Mouse (Mus musculus) left cerebral cortex, postnatal 25 days (tissue): ENCODE measurements at regions not wholly inside any gene's neighbourhood (a gene's known extent, or its start where the extent isn't known, plus 50 kb on each side); places are given as distances from the start of the nearest gene placed in this dataset.

Experiments used
- DNase-seq, 2 experiments: peaks; one replicate each; pipeline ENCODE4 v3.0.0; 2022; ENCODE audit warnings: low spot score in 2 of 2, mixed read lengths in 1 of 2
- intact Hi-C: fragments of 180-260 bp; cut with DNase I; formaldehyde crosslinking; loops from one replicate; pipeline ENCODE4 v1.15.1; 2025

DNA sequence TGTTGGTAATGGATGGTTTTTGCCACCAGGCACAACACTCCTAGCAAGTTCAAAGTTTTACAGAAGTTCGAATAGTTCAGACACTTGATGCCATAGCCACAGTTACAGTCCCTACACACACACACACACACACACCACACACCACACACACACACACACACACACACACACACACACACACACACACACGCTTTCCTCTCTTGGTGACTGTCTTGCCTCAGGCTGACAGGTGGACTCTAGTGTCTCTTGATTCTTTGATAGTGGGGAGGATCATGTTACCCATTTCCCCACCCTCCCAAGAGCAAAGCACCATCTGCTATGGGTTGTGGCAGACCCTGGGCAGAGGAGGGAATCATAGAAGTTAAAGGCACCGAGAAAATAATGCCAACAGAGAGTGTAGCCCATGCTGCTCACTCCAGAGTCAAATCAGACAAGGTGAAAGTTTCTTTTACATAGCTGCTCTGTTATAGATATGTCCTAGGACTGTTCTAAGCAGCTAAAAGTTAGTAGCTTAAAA lies 75.9 kb downstream of the Klhl25 start:
- DNase-seq, result no peak
- intact Hi-C loops, result no loop called here

DNA sequence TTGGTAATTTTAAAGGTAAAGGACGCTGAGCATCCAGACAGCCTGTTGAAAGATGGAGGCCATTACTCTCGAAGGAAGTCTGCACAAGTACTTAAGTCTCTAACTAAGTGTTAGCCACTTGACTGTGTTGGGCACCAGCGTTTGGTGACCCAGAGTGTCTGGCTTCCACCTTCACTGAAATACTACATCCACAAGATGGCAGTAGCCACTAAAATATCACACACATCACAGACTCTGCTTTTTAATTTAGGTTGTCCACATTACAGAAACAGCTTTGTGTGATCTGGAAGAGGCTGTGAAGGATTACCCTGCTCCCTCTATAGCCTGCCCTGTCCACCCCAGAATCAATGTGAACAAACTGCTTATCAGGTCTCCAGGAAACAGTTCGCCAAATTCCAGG lies 79.4 kb downstream of the Klhl25 start:
- intact Hi-C loops, result loop anchor here (5.0 kb wide), 4 partner anchors 360 to 1015 kb away; no protein-coding TSS in a partner anchor
- peak; percentile 35 to 78 for DNase-seq

DNA sequence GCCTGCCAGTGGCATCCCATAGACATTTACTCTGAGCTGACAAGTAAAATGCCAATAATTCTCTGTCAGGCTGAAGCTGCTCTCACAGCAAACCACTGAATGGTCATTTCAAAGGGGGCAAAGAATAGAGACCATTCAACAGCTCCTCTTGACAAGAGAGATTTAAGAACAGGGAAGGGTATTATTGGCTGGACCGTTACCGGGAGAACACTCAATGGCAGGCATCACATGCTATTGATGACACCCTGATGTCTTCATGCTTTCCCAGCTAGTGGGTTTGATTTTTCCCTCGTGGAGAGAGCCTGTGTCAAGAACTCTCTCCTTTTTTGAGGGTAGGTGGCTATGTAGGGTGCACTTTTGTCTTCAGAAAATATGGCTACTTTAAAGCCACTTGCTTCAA lies 95.7 kb downstream of the Klhl25 start:
- intact Hi-C loops, result no loop called here
- no peak for DNase-seq

DNA sequence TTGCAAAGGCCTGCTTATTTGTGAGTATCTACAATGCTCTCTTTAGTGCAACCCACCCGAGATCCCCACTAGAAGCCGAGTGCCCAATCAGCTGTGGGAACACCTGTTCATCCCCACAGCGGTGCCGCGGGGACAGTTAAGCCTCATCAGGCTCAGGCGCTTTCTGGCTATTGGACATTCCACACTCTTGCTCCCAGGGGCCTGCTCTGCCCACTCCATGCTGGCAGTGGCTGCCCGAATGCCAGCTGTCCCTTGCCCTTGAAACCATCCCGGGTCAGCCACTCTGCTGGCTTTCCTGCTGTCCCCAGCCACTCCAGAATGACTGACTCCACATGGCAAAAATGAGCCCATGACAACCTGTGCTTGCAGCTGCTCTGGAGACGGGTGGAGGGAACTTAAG lies 107.6 kb downstream of the Klhl25 start:
- intact Hi-C loops, result no loop called here

DNA sequence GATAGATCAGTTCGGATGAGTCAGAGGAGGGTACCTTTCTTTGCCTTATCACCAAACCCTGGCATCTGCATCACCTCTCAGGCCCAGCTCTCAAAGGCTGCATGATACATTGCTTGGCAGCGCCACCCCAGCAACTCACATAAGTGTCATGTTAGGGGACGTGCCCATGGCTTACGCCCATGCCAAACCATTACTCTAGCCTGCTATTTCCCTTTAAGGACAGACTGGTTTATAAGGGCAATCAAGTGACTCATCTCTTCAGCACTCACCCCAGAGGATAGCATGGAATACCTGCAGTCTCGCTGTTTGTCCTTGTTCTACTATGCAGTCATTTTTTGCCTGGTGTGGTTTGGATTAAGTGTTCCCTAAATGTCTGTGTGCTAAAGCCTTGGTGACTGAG lies 109.3 kb downstream of the Klhl25 start:
- DNase-seq, result no peak
- intact Hi-C loops, result no loop called here

More for the DNA sequence above, 107.6 kb downstream of the Klhl25 start:
- no peak for DNase-seq

DNA sequence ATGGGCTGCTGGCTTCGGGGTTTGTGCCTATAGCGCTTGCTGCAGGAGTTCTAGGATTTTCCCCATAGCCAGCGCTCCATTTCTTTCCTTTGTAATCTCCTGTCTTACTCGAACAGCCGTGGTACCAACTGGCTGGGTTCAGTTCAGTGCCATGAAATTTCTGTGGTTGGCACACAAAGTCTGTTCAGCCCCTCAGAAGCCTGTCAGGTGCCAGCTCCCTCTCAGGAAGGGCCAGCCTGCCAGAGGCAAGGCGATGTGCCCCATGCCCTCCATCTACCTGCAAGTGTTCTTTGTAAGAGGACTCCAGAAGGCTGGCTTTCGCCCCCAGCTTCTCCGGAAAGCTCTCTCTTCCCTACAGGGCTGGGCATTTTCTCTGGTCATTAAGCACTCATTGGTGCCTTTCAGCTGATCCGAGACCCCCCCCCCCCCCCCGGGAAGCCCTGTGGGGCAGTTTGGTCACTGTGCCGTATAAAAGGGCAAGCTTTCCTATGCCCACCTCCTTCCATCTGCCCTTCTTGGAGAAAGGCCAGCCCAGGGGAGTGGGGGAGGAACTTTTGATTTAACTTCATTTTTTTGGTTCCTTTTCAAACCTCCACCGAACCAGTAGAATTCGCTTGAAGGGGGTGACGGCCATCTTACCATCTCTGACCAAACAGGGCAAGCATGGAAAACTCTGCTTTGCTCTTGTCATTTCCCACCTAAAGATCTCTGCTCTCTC lies 112.0 kb downstream of the Klhl25 start:
- intact Hi-C loops, result no loop called here
- no peak for DNase-seq

DNA sequence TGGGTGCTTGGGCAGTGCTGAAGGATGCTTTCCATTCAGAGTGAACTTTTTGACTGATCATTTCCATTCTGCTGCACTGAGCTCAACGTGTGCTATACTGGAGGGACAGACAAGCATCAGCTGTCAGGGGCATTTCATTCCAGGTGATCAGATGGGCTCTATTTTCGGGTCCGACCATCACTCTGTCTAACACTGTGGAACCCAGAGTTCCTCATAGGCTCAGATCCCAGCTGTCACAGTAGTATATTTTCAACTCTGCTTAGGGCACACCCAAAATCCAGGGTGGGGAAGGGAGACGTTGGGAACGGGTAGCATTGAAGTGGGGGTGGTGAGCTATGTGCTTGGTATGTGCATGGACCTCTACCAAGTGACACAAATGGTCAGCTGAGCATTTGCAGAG lies 120.1 kb downstream of the Klhl25 start:
- no peak for DNase-seq
- intact Hi-C loops, result no loop called here

DNA sequence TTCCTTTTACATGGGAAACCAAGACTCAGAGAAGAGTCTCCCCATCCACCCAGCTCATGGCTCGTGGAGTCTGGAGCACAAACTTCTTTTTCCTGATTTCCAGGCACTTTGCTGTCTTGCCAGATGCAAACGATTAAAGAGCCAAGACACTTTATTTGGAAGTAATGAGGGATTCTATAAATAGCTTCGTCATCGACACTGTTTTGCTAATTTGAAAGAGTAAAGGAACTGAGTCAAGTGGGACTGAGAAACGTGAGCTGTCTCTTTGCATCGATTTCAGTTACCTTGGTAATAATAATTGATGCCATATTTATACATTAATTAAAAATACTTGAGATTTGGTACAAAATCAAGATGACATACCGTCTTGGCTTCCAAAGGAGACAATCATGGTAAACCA lies 122.8 kb downstream of the Klhl25 start:
- no peak for DNase-seq
- intact Hi-C loops, result no loop called here

DNA sequence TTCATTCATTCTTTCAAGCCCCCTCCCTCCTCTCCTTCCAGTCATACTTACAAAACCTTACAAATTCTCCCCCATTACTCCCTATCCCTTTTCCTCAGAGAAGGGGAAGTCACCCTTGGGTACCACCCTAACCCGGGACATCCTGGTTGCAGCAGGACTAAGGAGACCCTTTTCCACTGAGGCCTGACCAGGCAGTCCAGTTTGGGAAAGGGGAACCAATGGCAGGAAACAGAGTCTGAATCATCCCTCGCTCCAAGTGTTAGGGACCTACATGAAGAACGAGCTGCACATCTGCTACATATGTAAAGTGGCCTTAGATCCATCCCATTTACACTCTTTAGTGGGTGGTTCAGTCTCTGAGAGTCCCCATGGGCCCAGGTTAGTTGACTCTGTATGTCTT lies 123.6 kb downstream of the Klhl25 start:
- intact Hi-C loops, result no loop called here
- no peak for DNase-seq

DNA sequence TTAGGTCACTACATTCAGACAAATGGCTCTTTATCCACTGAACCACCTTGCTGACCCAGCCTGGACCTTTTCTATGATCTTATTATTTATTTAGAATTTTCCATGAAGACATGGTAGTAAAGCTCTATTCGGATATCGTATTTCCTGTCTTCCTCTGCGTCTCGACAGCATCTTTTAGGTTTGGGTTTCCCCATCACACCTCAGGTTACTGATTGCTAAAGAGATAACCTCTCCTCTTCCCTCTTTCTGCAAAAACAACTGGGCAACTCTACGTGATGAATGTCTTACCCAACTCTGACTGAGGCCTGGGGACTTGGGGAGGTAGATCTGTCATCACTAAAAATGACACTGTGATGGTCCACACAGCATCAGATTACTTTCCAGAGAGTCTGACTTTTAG lies 133.4 kb downstream of the Klhl25 start:
- intact Hi-C loops, result no loop called here
- DNase-seq, result no peak

DNA sequence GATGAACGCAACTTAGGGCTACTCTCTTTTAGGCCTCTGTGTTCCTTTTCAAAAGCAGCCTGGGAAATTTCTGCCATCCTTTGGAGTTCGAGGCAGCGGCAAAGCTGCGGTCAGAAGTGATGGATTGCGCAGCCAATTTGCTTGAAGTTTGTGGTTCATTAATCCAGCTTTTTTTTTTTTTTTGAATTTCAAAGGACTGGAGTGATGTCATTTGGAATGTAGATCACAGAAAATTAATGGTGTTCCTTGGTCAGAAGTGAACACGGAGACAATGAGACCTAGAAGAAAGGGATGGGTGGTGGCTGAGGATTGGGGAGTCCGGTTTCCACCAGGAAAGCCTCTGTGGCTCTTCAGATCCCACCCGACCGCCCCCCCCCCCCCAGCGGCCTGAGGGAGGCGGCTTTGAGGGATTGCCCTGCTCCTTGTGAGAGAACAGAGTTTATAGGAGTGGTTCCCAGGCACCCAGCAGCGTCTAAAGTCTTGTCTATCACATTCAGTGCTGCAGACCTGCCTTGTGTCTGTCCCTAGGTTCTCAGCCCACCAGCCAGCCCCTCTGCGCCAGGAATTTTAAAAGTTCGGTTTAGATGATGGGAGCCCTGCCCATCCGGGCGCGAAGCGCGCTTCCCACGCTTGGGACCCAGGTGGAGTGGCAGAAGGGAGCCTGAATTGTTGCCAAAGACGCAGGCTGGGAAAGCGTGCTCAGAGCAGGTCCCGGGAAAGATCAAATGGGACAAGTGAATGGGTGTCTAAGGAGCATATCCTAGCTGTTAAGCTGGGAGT lies 135.1 kb downstream of the Klhl25 start:
- intact Hi-C loops, result no loop called here
- DNase-seq, result peak; percentile 16 to 23

DNA sequence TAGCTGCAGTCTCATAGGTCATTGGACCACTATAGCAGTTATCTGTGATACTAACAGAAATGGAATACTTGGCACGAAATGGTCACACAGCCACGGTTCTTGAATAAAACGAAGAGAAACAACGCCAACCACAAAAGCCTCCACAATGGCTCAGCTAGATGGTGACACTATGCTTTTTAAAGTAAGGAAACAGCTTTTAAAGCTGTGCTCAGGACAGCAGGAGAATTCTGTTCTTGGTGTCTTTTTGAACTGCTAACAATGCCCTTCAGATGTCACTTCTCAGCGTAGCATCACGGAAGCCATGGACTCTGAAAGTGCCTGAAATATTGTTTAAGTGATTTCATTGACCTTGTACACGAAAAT lies 135.7 kb downstream of the Klhl25 start:
- no peak for DNase-seq
- intact Hi-C loops, result no loop called here

DNA sequence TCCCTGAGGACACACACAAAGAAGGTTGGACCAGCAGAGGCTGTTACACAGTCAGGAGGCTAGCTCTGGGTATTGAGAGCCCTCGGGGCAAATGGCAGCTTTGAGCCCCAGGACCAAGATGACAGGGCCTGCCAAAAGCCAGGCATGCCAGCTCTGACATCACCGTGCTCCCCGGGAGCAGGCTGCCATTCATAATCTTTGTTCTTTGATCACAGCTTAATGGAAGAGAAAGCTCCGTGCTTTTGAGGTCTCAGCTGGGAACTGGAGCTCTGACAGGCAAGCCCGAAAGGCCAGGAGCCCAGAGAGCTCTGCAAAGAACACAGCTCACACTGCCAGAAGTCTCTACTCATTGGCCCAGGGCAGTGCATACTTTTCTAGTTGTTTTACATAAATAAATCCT lies 150.7 kb downstream of the Klhl25 start:
- DNase-seq, result peak in 1 of 2 experiments; percentile 30
- intact Hi-C loops, result no loop called here

DNA sequence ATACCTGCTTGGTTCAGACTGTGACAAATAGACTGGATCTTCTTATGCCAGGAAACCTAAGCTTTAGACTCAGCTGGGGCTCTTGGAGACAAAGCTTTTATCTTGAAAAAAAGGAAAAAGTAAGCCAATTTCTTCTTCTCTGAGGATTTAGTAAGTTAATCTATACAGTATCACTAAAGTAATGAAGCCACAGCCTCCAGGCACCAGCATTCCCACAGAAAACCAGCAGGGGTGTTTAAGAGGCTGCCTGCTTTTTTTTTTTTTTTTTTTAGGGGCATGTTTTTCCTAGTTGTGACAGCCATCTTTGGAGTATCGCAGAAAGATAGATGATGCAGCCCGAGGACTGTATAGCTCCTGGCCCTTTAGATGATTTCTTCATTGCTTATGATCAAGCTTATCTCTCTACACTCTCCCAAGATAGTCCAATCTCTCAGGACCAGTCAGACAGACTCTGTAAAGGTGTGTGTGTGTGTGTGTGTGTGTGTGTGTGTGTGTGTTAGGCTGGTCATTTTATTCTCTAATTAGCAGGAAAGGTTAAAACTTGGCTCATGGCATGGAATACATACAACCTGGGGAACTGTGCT lies 151.3 kb downstream of the Klhl25 start:
- intact Hi-C loops, result no loop called here
- DNase-seq, result no peak

DNA sequence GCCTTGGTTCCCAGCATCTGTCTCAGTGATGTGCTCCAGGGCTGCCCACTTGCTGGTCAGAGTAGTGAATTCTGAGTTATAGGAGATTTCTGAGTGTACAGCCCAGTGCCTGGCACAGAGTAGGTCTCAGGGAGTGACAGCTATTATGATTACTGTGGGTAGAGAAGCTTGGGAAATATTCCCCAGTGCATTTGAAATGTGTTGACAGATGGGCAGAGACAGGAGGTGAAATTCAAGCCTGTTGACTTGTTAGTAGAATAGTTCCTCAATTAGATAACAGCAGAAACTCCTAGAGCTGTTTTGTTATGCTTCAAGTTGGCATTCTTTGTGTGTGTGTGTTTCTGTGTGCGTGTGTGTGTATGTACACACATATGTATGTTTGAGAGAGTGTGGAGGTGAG lies 152.9 kb downstream of the Klhl25 start:
- intact Hi-C loops, result no loop called here
- DNase-seq, result no peak

DNA sequence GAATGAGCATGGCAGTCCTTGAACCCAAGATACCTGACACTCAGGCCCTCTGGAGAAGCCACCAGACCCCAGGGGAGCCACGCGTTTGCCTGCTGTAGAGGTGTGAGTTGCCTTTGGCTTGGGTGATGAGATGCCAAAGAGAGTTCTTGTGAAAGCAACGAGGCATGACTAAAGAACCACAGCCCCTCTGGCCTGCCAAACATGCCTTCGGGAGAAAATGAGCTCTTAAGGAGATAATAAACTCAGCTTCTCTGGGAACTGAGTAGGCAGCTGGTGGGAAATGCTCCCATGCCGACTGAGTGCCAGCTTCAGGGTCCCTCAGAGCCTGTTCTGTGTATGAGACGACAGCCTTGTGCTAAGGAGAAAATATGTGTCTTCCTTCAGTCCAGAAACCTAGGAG lies 160.1 kb downstream of the Klhl25 start:
- DNase-seq, result no peak

DNA sequence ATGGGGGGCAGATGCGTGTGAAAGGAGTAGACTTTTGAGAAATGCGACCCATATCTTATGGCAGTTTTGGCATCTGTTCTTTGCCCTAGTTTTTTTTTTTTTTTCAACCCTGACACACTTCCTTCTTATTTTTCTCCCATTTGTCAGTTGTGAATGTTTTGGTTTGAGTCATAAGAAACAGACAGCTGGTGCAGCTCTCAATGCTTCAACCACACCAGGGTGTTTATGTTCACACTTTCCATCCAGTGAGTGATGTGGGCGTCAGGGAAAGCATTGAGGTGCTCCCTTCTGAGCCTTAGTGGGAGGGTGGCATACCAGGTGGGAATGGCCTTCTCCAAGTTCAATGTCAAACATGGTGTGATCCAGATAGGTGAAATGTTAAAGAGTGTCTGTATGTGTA lies 181.9 kb upstream of the Agbl1 start:
- DNase-seq, result peak; percentile 26 to 83

More for the DNA sequence above, 160.1 kb downstream of the Klhl25 start:
- intact Hi-C loops, result no loop called here

DNA sequence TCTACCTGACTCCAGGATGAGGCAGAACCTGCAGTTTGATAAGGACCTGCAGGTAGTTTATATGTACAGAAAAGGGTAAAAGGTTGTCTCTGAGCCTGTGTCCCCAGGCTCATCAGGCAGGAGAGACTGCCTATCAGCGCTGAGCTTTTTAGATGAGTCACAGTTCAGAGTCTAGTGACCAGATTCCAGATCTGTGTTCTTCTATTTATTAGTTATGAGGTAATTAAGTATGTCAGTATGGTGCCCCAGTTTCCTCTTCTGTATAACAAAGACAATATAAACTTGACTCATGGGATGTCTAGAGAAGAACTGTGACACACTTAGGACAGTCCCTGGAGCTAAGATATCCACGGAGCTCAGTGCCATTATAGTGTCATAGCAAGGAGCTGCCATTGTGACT lies 180.3 kb upstream of the Agbl1 start:
- intact Hi-C loops, result no loop called here
- no peak for DNase-seq

More for the DNA sequence above, 181.9 kb upstream of the Agbl1 start:
- intact Hi-C loops, result no loop called here

DNA sequence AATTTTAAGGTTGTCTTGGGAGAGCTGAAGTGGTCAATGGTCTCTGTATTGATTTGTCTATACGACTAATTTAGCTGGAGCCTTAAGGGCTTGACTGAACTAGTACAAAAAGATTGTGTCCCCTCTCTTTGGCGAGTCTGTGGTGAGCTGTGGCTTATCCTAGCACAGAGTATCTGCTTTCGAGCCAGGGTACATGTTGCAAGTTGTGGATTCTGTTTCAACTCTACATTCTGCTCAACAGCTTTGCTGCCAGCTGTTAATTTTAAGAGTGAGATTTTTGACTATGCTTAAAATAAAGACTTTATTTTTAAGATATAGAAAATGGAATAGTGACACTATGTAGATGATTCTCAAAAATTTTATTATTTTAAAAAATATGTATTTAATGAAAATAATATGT lies 175.8 kb upstream of the Agbl1 start:
- intact Hi-C loops, result loop anchor here (5.0 kb wide), 1 partner anchor 73 kb away; no protein-coding TSS in a partner anchor
- peak; percentile 22 to 64 for DNase-seq

DNA sequence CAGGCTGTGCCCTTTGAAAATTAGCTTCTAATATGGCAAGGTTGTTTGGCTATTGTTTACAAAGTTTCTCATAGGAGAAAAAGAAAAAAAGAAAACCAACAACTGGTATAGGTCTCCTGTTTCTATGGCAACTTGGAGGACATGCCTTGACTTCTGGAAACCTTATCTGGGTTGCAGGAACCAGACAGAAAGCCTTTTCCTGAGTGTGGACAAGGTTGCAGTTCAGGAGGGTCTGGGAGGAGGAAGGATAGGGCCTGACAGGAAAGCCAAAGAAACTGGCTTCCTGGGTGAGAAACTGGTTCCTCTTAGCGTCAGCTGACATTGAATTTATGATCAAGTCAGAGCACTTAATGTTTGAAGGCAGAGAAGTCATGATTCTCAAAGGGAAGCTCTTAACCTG lies 130.5 kb upstream of the Agbl1 start:
- DNase-seq, result no peak
- intact Hi-C loops, result no loop called here
